Mouse (Mus musculus) myocyte (in vitro differentiated cells): ENCODE results near the gene Gm44973.

Experiments used
- CEBPB ChIP-seq: IDR thresholded peaks from 2 replicates; pipeline ENCODE4 v1.6.1; 2011; ENCODE audit warnings: mild to moderate bottlenecking, moderate library complexity; ENCODE audit not compliant: poor library complexity, insufficient read depth, severe bottlenecking
- E2F4 ChIP-seq: IDR thresholded peaks from one replicate; pipeline ENCODE4 v1.6.1; 2011; ENCODE audit warnings: mild to moderate bottlenecking, control low read depth, moderate library complexity; ENCODE audit not compliant: insufficient read depth
- MYOG ChIP-seq, 3 experiments: IDR thresholded peaks; one replicate each; pipeline ENCODE4 v1.6.1; 2011; ENCODE audit warnings: control low read depth in 2 of 3, low read depth in 2 of 3, mild to moderate bottlenecking in 2 of 3; ENCODE audit not compliant: insufficient read length in 2 of 3, control insufficient read depth in 1 of 3, insufficient read depth in 1 of 3
- POLR2A ChIP-seq: IDR thresholded peaks from one replicate; pipeline ENCODE4 v1.6.1; 2011; ENCODE audit warnings: low read depth, mild to moderate bottlenecking, control low read depth, moderate library complexity; ENCODE audit not compliant: insufficient read length
- REST ChIP-seq: IDR thresholded peaks from one replicate; pipeline ENCODE4 v1.6.1; 2011; ENCODE audit warnings: mild to moderate bottlenecking, control low read depth, moderate library complexity; ENCODE audit not compliant: insufficient read depth, insufficient read length
- TCF12 ChIP-seq: IDR thresholded peaks from one replicate; pipeline ENCODE4 v1.6.1; 2011; ENCODE audit warnings: mild to moderate bottlenecking, control low read depth; ENCODE audit not compliant: poor library complexity, insufficient read depth, severe bottlenecking
- TCF3 ChIP-seq: IDR thresholded peaks from one replicate; pipeline ENCODE4 v1.6.1; 2011; ENCODE audit warnings: low read depth, control low read depth; ENCODE audit not compliant: insufficient read length
- USF1 ChIP-seq: IDR thresholded peaks from one replicate; pipeline ENCODE4 v1.6.1; 2011; ENCODE audit warnings: low read depth, mild to moderate bottlenecking, control low read depth, moderate library complexity

- TF ChIP-seq POLR2A: peak; percentile 64
- TF ChIP-seq E2F4: no peak
- no peak for TF ChIP-seq USF1
- TF ChIP-seq TCF12: no peak
- TF ChIP-seq TCF3: no peak
- no peak for TF ChIP-seq REST
- TF ChIP-seq CEBPB: no peak
- TF ChIP-seq MYOG (IDR thresholded peaks at IDR 0.05; ENCODE audit: control insufficient read depth in 1 of 3, insufficient read depth in 1 of 3, insufficient read length in 2 of 3, low read depth in 2 of 3): no peak
These were observed 22.9 kb downstream of the Gm44973 start, which contains the start of gene Zfp784 for GRCm38 (mm10) chr7:5038109-5038732.
